Mouse (Mus musculus): ENCODE data around the gene Bcor. TPM values are rescaled to one million over a fixed set of nuclear protein-coding genes. Genes with fewer than 3 reads are reported as not detected.

The Bcor gene
- polyA plus RNA-seq, 1 experiment: 12.1 TPM

- TF ChIP-seq SRF (IDR thresholded peaks at IDR 0.05; ENCODE audit: control insufficient read depth, insufficient read length, low read depth) (no peak), MYOG (IDR thresholded peaks at IDR 0.05; ENCODE audit: control insufficient read depth in 1 of 3, insufficient read depth in 1 of 3, insufficient read length in 2 of 3, low read depth in 2 of 3) (no peak), MYOD1 (IDR thresholded peaks at IDR 0.05; ENCODE audit: control insufficient read depth in 1 of 3, insufficient read length in 2 of 3, low read depth in 2 of 3) (no peak), E2F4 (IDR thresholded peaks at IDR 0.05; ENCODE audit: insufficient read depth) (no peak), REST (IDR thresholded peaks at IDR 0.05; ENCODE audit: insufficient read depth, insufficient read length) (no peak), POLR2A (IDR thresholded peaks at IDR 0.05; ENCODE audit: insufficient read length, low read depth) (no peak), USF1 (IDR thresholded peaks at IDR 0.05; ENCODE audit: low read depth) (no peak), TCF12 (IDR thresholded peaks at IDR 0.05; ENCODE audit: insufficient read depth, poor library complexity, severe bottlenecking) (no peak)
- no peak overlapping the region for H3ac ChIP-seq (ENCODE audit: control insufficient read depth, insufficient read length)
These were observed 112.8 kb downstream of the Bcor start for GRCm38 (mm10) chrX:12047223-12047911.

GRCm38 (mm10) chrX:12046676-12047075 lies 113.5 kb downstream of the Bcor start:
- no peaks in the 10 kb centered on the region for H3K79me2 ChIP-seq (ENCODE audit: control insufficient read depth, insufficient read depth)
- TF ChIP-seq SRF (IDR thresholded peaks at IDR 0.05; ENCODE audit: control insufficient read depth, insufficient read length, low read depth): no peak
- no peak for TF ChIP-seq POLR2A (IDR thresholded peaks at IDR 0.05; ENCODE audit: insufficient read length, low read depth)
- TF ChIP-seq MAX (IDR thresholded peaks at IDR 0.05; ENCODE audit: low read depth): no peak
- no peak for TF ChIP-seq POLR2AphosphoS2 (IDR thresholded peaks at IDR 0.05; ENCODE audit: insufficient read length, low read depth)
- no peak for TF ChIP-seq TCF3 (IDR thresholded peaks at IDR 0.05; ENCODE audit: insufficient read length, low read depth)
- no peak for TF ChIP-seq MYOD1 (IDR thresholded peaks at IDR 0.05; ENCODE audit: control insufficient read depth in 1 of 3, insufficient read length in 2 of 3, low read depth in 2 of 3)
- no peak for TF ChIP-seq E2F4 (IDR thresholded peaks at IDR 0.05; ENCODE audit: insufficient read depth)
- TF ChIP-seq USF1 (IDR thresholded peaks at IDR 0.05; ENCODE audit: low read depth): no peak
- no peak for TF ChIP-seq REST (IDR thresholded peaks at IDR 0.05; ENCODE audit: insufficient read depth, insufficient read length)
- no peak for TF ChIP-seq CEBPB (IDR thresholded peaks at IDR 0.05; ENCODE audit: insufficient read depth, poor library complexity, severe bottlenecking)
- TF ChIP-seq TCF12 (IDR thresholded peaks at IDR 0.05; ENCODE audit: insufficient read depth, poor library complexity, severe bottlenecking): no peak
- TF ChIP-seq MYOG (IDR thresholded peaks at IDR 0.05; ENCODE audit: control insufficient read depth in 1 of 3, insufficient read depth in 1 of 3, insufficient read length in 2 of 3, low read depth in 2 of 3): no peak
- H3ac ChIP-seq (ENCODE audit: control insufficient read depth, insufficient read length): no peak overlapping the region
- H3K4me3 ChIP-seq: no peak overlapping the region
- H3K4me2 ChIP-seq (ENCODE audit: low read depth): no peak overlapping the region
- H3K36me3 ChIP-seq (ENCODE audit: control insufficient read depth, insufficient read depth): no peaks in the 10 kb centered on the region
- H3K27me3 ChIP-seq (ENCODE audit: control insufficient read depth, insufficient read depth, insufficient read length): no peaks in the 10 kb centered on the region

More at GRCm38 (mm10) chrX:12047223-12047911, 112.8 kb downstream of the Bcor start:
- no peaks in the 10 kb centered on the region for H3K79me2 ChIP-seq (ENCODE audit: control insufficient read depth, insufficient read depth)
- no peak overlapping the region for H3K4me3 ChIP-seq
- no peak overlapping the region for H3K4me2 ChIP-seq (ENCODE audit: low read depth)
- H3K27me3 ChIP-seq (ENCODE audit: control insufficient read depth, insufficient read depth, insufficient read length): no peaks in the 10 kb centered on the region
- H3K36me3 ChIP-seq (ENCODE audit: control insufficient read depth, insufficient read depth): no peaks in the 10 kb centered on the region

- no peak overlapping the region for H3K4me2 ChIP-seq (ENCODE audit: low read depth)
- H3K36me3 ChIP-seq (ENCODE audit: control insufficient read depth, insufficient read depth): no peaks in the 10 kb centered on the region
- TF ChIP-seq E2F4 (IDR thresholded peaks at IDR 0.05; ENCODE audit: insufficient read depth) (no peak), MAX (IDR thresholded peaks at IDR 0.05; ENCODE audit: low read depth) (no peak), TCF12 (IDR thresholded peaks at IDR 0.05; ENCODE audit: insufficient read depth, poor library complexity, severe bottlenecking) (no peak), REST (IDR thresholded peaks at IDR 0.05; ENCODE audit: insufficient read depth, insufficient read length) (no peak), MYOD1 (IDR thresholded peaks at IDR 0.05; ENCODE audit: control insufficient read depth in 1 of 3, insufficient read length in 2 of 3, low read depth in 2 of 3) (no peak), POLR2AphosphoS2 (IDR thresholded peaks at IDR 0.05; ENCODE audit: insufficient read length, low read depth) (no peak), POLR2A (IDR thresholded peaks at IDR 0.05; ENCODE audit: insufficient read length, low read depth) (no peak), CEBPB (IDR thresholded peaks at IDR 0.05; ENCODE audit: insufficient read depth, poor library complexity, severe bottlenecking) (no peak), USF1 (IDR thresholded peaks at IDR 0.05; ENCODE audit: low read depth) (no peak), SRF (IDR thresholded peaks at IDR 0.05; ENCODE audit: control insufficient read depth, insufficient read length, low read depth) (no peak), MYOG (IDR thresholded peaks at IDR 0.05; ENCODE audit: control insufficient read depth in 1 of 3, insufficient read depth in 1 of 3, insufficient read length in 2 of 3, low read depth in 2 of 3) (no peak), TCF3 (IDR thresholded peaks at IDR 0.05; ENCODE audit: insufficient read length, low read depth) (no peak)
- no peaks in the 10 kb centered on the region for H3K79me2 ChIP-seq (ENCODE audit: control insufficient read depth, insufficient read depth)
- H3ac ChIP-seq (ENCODE audit: control insufficient read depth, insufficient read length): no peak overlapping the region
- no peak overlapping the region for H3K4me3 ChIP-seq
- no peaks in the 10 kb centered on the region for H3K27me3 ChIP-seq (ENCODE audit: control insufficient read depth, insufficient read depth, insufficient read length)
These were observed 116.8 kb downstream of the Bcor start for GRCm38 (mm10) chrX:12043352-12043751.

GRCm38 (mm10) chrX:12041453-12041852 lies 118.7 kb downstream of the Bcor start:
- no peak overlapping the region for H3ac ChIP-seq (ENCODE audit: control insufficient read depth, insufficient read length)
- H3K36me3 ChIP-seq (ENCODE audit: control insufficient read depth, insufficient read depth): no peaks in the 10 kb centered on the region
- H3K79me2 ChIP-seq (ENCODE audit: control insufficient read depth, insufficient read depth): no peaks in the 10 kb centered on the region
- no peak overlapping the region for H3K4me2 ChIP-seq (ENCODE audit: low read depth)
- no peak overlapping the region for H3K4me3 ChIP-seq
- TF ChIP-seq MYOD1 (IDR thresholded peaks at IDR 0.05; ENCODE audit: control insufficient read depth in 1 of 3, insufficient read length in 2 of 3, low read depth in 2 of 3) (no peak), MYOG (IDR thresholded peaks at IDR 0.05; ENCODE audit: control insufficient read depth in 1 of 3, insufficient read depth in 1 of 3, insufficient read length in 2 of 3, low read depth in 2 of 3) (no peak), E2F4 (IDR thresholded peaks at IDR 0.05; ENCODE audit: insufficient read depth) (no peak), TCF3 (IDR thresholded peaks at IDR 0.05; ENCODE audit: insufficient read length, low read depth) (no peak), USF1 (IDR thresholded peaks at IDR 0.05; ENCODE audit: low read depth) (no peak), MAX (IDR thresholded peaks at IDR 0.05; ENCODE audit: low read depth) (no peak), POLR2AphosphoS2 (IDR thresholded peaks at IDR 0.05; ENCODE audit: insufficient read length, low read depth) (no peak), TCF12 (IDR thresholded peaks at IDR 0.05; ENCODE audit: insufficient read depth, poor library complexity, severe bottlenecking) (no peak), REST (IDR thresholded peaks at IDR 0.05; ENCODE audit: insufficient read depth, insufficient read length) (no peak), POLR2A (IDR thresholded peaks at IDR 0.05; ENCODE audit: insufficient read length, low read depth) (no peak), SRF (IDR thresholded peaks at IDR 0.05; ENCODE audit: control insufficient read depth, insufficient read length, low read depth) (no peak), CEBPB (IDR thresholded peaks at IDR 0.05; ENCODE audit: insufficient read depth, poor library complexity, severe bottlenecking) (no peak)
- no peaks in the 10 kb centered on the region for H3K27me3 ChIP-seq (ENCODE audit: control insufficient read depth, insufficient read depth, insufficient read length)

Data from myocyte (in vitro differentiated cells).